Mouse (Mus musculus) heart, embryonic 12.5 days (tissue): ENCODE data around the gene Lcn4. TPM values are rescaled to one million over a fixed set of nuclear protein-coding genes. Genes with fewer than 3 reads are reported as not detected.

Experiments
- polyA plus RNA-seq: library from polyadenylated mRNA; unstranded; fragments of >200 nt; fragmentation: Nextera tagmentation; extraction: Ambion mirVana; gene quantifications from 2 replicates; pipeline ENCODE4 v1.2.1, GENCODE M21; 2016

Lcn4 gene
- polyA plus RNA-seq, 1 experiment from 2014 or later = not detected

Other genes with a start within 250 kb of the Lcn4 start
- gene Sec16a, start 226.1 kb downstream of the Lcn4 start, polyA plus RNA-seq = 22.6 and 24.5 TPM in 2 replicates
- 20.4 TPM in 2 replicates for gene Notch1, start 154.6 kb downstream of the Lcn4 start, polyA plus RNA-seq
- 139 and 146 TPM in 2 replicates for gene Egfl7, start 91.3 kb downstream of the Lcn4 start, polyA plus RNA-seq
- 0.28 TPM in 1 of 2 replicates, not detected in the other for gene Gm20532, start 84.6 kb downstream of the Lcn4 start, polyA plus RNA-seq
- 18.4 and 23.2 TPM in 2 replicates for gene Agpat2, start 66.9 kb downstream of the Lcn4 start, polyA plus RNA-seq
- gene Fam69b, start 42.8 kb downstream of the Lcn4 start, polyA plus RNA-seq = 16.4 and 17.3 TPM in 2 replicates
- not detected in 2 replicates for gene Abo, start 193.7 kb upstream of the Lcn4 start, polyA plus RNA-seq
- 16.0 and 18.6 TPM in 2 replicates for gene Surf6, start 231.6 kb upstream of the Lcn4 start, polyA plus RNA-seq
- gene Med22, start 239.4 kb upstream of the Lcn4 start, polyA plus RNA-seq = 38.4 and 38.9 TPM in 2 replicates
- gene Rpl7a, start 239.5 kb upstream of the Lcn4 start, polyA plus RNA-seq = 333 and 341 TPM in 2 replicates
- gene Surf2, start 245.1 kb upstream of the Lcn4 start, polyA plus RNA-seq = 30.5 and 31.4 TPM in 2 replicates
- gene Surf1, start 245.2 kb upstream of the Lcn4 start, polyA plus RNA-seq = 39.2 and 40.5 TPM in 2 replicates